Mouse (Mus musculus) E14TG2a.4 (cell line): Measurements from ENCODE around the gene Ankrd44.

Experiments used
- CTCF ChIP-seq: conservative IDR thresholded peaks from 2 replicates; pipeline ENCODE4 v1.5.1; 2014; ENCODE audit warnings: low read length
- NANOG ChIP-seq: IDR thresholded peaks from 2 replicates; pipeline ENCODE4 v1.6.1; 2014; ENCODE audit warnings: borderline replicate concordance, low read length, mixed read lengths

DNA sequence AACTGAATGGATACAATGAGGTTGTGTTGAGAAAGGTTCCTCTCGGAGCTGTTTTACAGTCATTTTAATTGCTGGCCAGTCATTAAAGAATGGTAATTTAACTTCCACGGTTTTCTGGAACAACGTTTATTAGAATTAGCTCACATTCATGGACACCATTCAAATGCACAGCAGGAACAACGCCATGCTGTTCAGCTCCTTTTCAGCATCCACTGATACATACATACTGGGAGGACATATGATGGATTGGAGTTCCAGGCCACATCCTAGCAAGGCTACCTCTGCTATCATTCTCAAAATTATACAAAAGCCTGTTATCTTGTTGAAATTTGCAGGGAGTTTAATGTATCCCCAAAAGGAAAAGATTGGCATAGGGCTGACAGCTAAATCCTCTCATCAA lies 261.1 kb downstream of the Ankrd44 start:
- TF ChIP-seq CTCF (no peak), NANOG (no peak)
